Mouse (Mus musculus): ENCODE results near the gene Spsb2.

Gene Spsb2

DNA sequence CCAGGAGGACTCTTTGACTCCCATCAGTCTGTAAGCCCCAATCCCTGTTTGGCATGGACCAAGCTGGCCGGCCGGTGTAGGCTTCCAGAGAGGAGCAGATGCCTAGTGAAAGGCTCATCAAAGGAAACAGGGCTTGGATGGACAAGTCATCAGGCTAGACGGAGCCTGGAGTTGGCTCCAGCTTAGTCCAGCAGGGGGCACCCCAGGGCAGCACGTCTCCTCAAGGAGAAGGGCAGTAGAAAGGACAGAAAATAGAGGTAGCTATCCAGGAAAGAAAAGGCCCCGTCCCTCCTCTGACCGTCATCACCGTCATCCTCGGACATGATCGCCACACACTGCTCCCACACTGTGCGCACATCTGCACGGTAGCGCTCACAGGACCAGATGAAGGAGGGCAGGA lies 51.3 kb downstream of the Spsb2 start:
- peak; percentile 89 for DNase-seq

All from retina, postnatal 1 day (tissue).